Mouse (Mus musculus) cerebral cortex, adult 2 months (tissue): ENCODE results near the gene Shf.

Experiments used
- whole genome bisulfite sequencing: fragments of 180-500 bp; shearing (Covaris S2); methylation state at CpG from one replicate; pipeline ENCODE4 v1.1.7; 2018; 5-methylcytosine and 5-hydroxymethylcytosine counted together

Gene Shf

GRCm38 (mm10) chr2:122368081-122368971, 636 bp downstream of the Shf start:
- WGBS: 3% methylated on average over 47 of the region's 55 CpGs

- 32% methylated on average over 4 of the region's 4 CpGs for WGBS
These were observed 1.3 kb downstream of the Shf start for GRCm38 (mm10) chr2:122367701-122368080.

- 58% methylated on average over 4 of the region's 4 CpGs for WGBS
These were observed 1.8 kb downstream of the Shf start for GRCm38 (mm10) chr2:122367181-122367580.

- WGBS: 60% methylated on average over 5 of the region's 5 CpGs
These were observed 2.3 kb downstream of the Shf start for GRCm38 (mm10) chr2:122366706-122367105.

- WGBS: 66% methylated on average over 3 of the region's 3 CpGs
These were observed 2.9 kb downstream of the Shf start for GRCm38 (mm10) chr2:122366039-122366438.

GRCm38 (mm10) chr2:122365244-122365866, 3.6 kb downstream of the Shf start:
- 80% methylated on average over 10 of the region's 10 CpGs for WGBS

GRCm38 (mm10) chr2:122364352-122364944, 4.5 kb downstream of the Shf start:
- 79% methylated on average over 3 of the region's 3 CpGs for WGBS

GRCm38 (mm10) chr2:122362622-122363523, 6.1 kb downstream of the Shf start:
- 85% methylated on average over 13 of the region's 13 CpGs for WGBS

GRCm38 (mm10) chr2:122361868-122362621, 6.9 kb downstream of the Shf start:
- 65% methylated on average over 10 of the region's 10 CpGs for WGBS

GRCm38 (mm10) chr2:122361181-122361580, 7.8 kb downstream of the Shf start:
- WGBS: 65% methylated on average over 6 of the region's 6 CpGs

GRCm38 (mm10) chr2:122360310-122360709, 8.7 kb downstream of the Shf start:
- WGBS: 82% methylated on average over 6 of the region's 6 CpGs

- WGBS: 86% methylated on average over 3 of the region's 3 CpGs
These were observed 12.8 kb downstream of the Shf start for GRCm38 (mm10) chr2:122356187-122356586.

- 94% methylated on average over 5 of the region's 5 CpGs for WGBS
These were observed 13.6 kb downstream of the Shf start for GRCm38 (mm10) chr2:122355389-122355788.

- WGBS: 74% methylated on average over 12 of the region's 12 CpGs
These were observed 14.6 kb downstream of the Shf start for GRCm38 (mm10) chr2:122354191-122354929.

- WGBS: 95% methylated on average over 8 of the region's 8 CpGs
These were observed 15.2 kb downstream of the Shf start for GRCm38 (mm10) chr2:122353765-122354164.

GRCm38 (mm10) chr2:122352992-122353391, 16.0 kb downstream of the Shf start:
- WGBS: 88% methylated on average over 6 of the region's 6 CpGs

GRCm38 (mm10) chr2:122351931-122352329, 17.0 kb downstream of the Shf start:
- 47% methylated on average over 4 of the region's 4 CpGs for WGBS

- 36% methylated on average over 5 of the region's 5 CpGs for WGBS
These were observed 17.6 kb downstream of the Shf start for GRCm38 (mm10) chr2:122351156-122351930.

- 8% methylated on average over 14 of the region's 14 CpGs for WGBS
These were observed 19.7 kb downstream of the Shf start for GRCm38 (mm10) chr2:122349136-122349785.
